Mouse (Mus musculus) CH12.LX (cell line): ENCODE results near the gene Ptcd2. TPM values are rescaled to one million over a fixed set of nuclear protein-coding genes. Genes with fewer than 3 reads are reported as not detected.

Experiments used
- DNase-seq: peaks from one replicate; pipeline ENCODE4 v3.0.0-alpha.2; 2013; ENCODE audit errors: extremely low read depth
- H3K27ac ChIP-seq: 2 replicates; pipeline ENCODE4 v1.5.1; 2012; ENCODE audit warnings: low read depth, mild to moderate bottlenecking, control low read depth, moderate library complexity; ENCODE audit not compliant: insufficient read depth
- H3K27me3 ChIP-seq: replicated peaks from 2 replicates; pipeline ENCODE3; 2012; ENCODE audit warnings: inconsistent platforms
- H3K36me3 ChIP-seq, 2 experiments: replicated peaks in 1 of 2; 2 replicates each; pipeline versions ENCODE3 to v1.6.1; 2012; ENCODE audit warnings: inconsistent platforms in 1 of 2, low read length in 1 of 2, mild to moderate bottlenecking in 1 of 2, mixed read lengths in 1 of 2, moderate library complexity in 1 of 2; ENCODE audit not compliant: control insufficient read depth in 1 of 2, insufficient read depth in 1 of 2
- H3K4me1 ChIP-seq, 2 experiments: 2 replicates each; pipeline ENCODE4 v1.6.1; 2012; ENCODE audit warnings: inconsistent platforms in 1 of 2, moderate library complexity in 1 of 2; ENCODE audit not compliant: insufficient read depth in 2 of 2, control insufficient read depth in 1 of 2
- H3K4me2 ChIP-seq: 2 replicates; pipeline ENCODE4 v1.6.1; 2012; ENCODE audit warnings: low read depth, mild to moderate bottlenecking, control low read depth; ENCODE audit not compliant: poor library complexity, insufficient read depth, severe bottlenecking
- H3K4me3 ChIP-seq, 3 experiments: fragments of 150-350 bp in 1 of 3; sonication (generic) in 1 of 3; replicated peaks in 1 of 3; 2 replicates each; pipeline versions ENCODE3 to v1.5.1; 2011 to 2012; ENCODE audit warnings: low read depth in 2 of 3, low read length in 2 of 3, mild to moderate bottlenecking in 2 of 3, moderate library complexity in 2 of 3, control low read depth in 1 of 3, improper control_type of control experiment in 1 of 3, inconsistent platforms in 1 of 3, mixed read lengths in 1 of 3; ENCODE audit not compliant: poor library complexity in 1 of 3
- H3K79me2 ChIP-seq: replicated peaks from 2 replicates; pipeline ENCODE4 v1.6.1; 2012; ENCODE audit warnings: mild to moderate bottlenecking, moderate library complexity; ENCODE audit not compliant: control insufficient read depth, poor library complexity, insufficient read depth, severe bottlenecking; ENCODE audit errors: extremely low read depth
- H3K9ac ChIP-seq: 2 replicates; pipeline ENCODE4 v1.6.1; 2012; ENCODE audit warnings: low read depth, mild to moderate bottlenecking, control low read depth, moderate library complexity; ENCODE audit not compliant: insufficient read depth
- H3K9me3 ChIP-seq: replicated peaks from 2 replicates; pipeline ENCODE3; 2012; ENCODE audit warnings: low read length, inconsistent platforms, mixed read lengths
- BHLHE40 ChIP-seq: IDR thresholded peaks from 2 replicates; pipeline ENCODE4 v1.6.1; 2011; ENCODE audit warnings: mild to moderate bottlenecking, low read depth, low read length, improper control_type of control experiment
- CHD1 ChIP-seq: IDR thresholded peaks from 2 replicates; pipeline ENCODE4 v1.6.1; 2012; ENCODE audit warnings: low read depth, low read length, improper control_type of control experiment, inconsistent platforms
- CHD2 ChIP-seq: IDR thresholded peaks from 2 replicates; pipeline ENCODE4 v1.6.1; 2011; ENCODE audit warnings: low read length, improper control_type of control experiment
- CTCF ChIP-seq, 2 experiments: IDR thresholded peaks in 1 of 2; conservative IDR thresholded peaks in 1 of 2; 2 replicates each; pipeline ENCODE4 v1.5.1; 2011 to 2012; ENCODE audit warnings: low read depth in 2 of 2, low read length in 2 of 2, improper control_type of control experiment in 1 of 2, inconsistent platforms in 1 of 2, mild to moderate bottlenecking in 1 of 2, moderate library complexity in 1 of 2
- E2F4 ChIP-seq: IDR thresholded peaks from 2 replicates; pipeline ENCODE4 v1.6.1; 2011; ENCODE audit warnings: low read depth, low read length, improper control_type of control experiment; ENCODE audit not compliant: insufficient replicate concordance
- ELF1 ChIP-seq: IDR thresholded peaks from 2 replicates; pipeline ENCODE4 v1.6.1; 2014; ENCODE audit warnings: low read depth, mild to moderate bottlenecking, inconsistent platforms, low read length, improper control_type of control experiment
- EP300 ChIP-seq: IDR thresholded peaks from 2 replicates; pipeline ENCODE4 v1.6.1; 2011; ENCODE audit warnings: low read length, improper control_type of control experiment
- ETS1 ChIP-seq: conservative IDR thresholded peaks from 2 replicates; pipeline ENCODE4 v1.6.1; 2012; ENCODE audit warnings: low read depth, mild to moderate bottlenecking, inconsistent platforms, low read length, improper control_type of control experiment, moderate library complexity
- GABPA ChIP-seq: IDR thresholded peaks from 2 replicates; pipeline ENCODE4 v1.6.1; 2012; ENCODE audit warnings: low read depth, low read length, improper control_type of control experiment, inconsistent platforms; ENCODE audit not compliant: insufficient replicate concordance
- HCFC1 ChIP-seq: IDR thresholded peaks from 2 replicates; pipeline ENCODE4 v1.6.1; 2012; ENCODE audit warnings: low read depth, mild to moderate bottlenecking, inconsistent platforms, low read length, improper control_type of control experiment
- IRF4 ChIP-seq: IDR thresholded peaks from 2 replicates; pipeline ENCODE4 v1.6.1; 2014; ENCODE audit warnings: low read depth, mild to moderate bottlenecking, inconsistent platforms, low read length, improper control_type of control experiment
- JUN ChIP-seq: IDR thresholded peaks from 2 replicates; pipeline ENCODE4 v1.6.1; 2011; ENCODE audit warnings: low read depth, mild to moderate bottlenecking, low read length, improper control_type of control experiment, moderate library complexity; ENCODE audit not compliant: insufficient read depth
- JUND ChIP-seq: conservative IDR thresholded peaks from 2 replicates; pipeline ENCODE4 v1.6.1; 2011; ENCODE audit warnings: low read depth, low read length, improper control_type of control experiment
- KAT2A ChIP-seq: IDR thresholded peaks from 2 replicates; pipeline ENCODE4 v1.6.1; 2012; ENCODE audit warnings: low read length, improper control_type of control experiment, inconsistent platforms; ENCODE audit not compliant: insufficient replicate concordance
- MAFK ChIP-seq: IDR thresholded peaks from 2 replicates; pipeline ENCODE4 v1.6.1; 2011; ENCODE audit warnings: low read length, improper control_type of control experiment; ENCODE audit not compliant: insufficient replicate concordance
- MAX ChIP-seq: IDR thresholded peaks from 2 replicates; pipeline ENCODE4 v1.6.1; 2011; ENCODE audit warnings: low read length, improper control_type of control experiment
- MAZ ChIP-seq: IDR thresholded peaks from 2 replicates; pipeline ENCODE4 v1.6.1; 2012; ENCODE audit warnings: low read depth, mild to moderate bottlenecking, inconsistent platforms, low read length, improper control_type of control experiment, moderate library complexity
- MEF2A ChIP-seq: IDR thresholded peaks from 2 replicates; pipeline ENCODE4 v1.6.1; 2014; ENCODE audit warnings: low read depth, mild to moderate bottlenecking, inconsistent platforms, low read length, improper control_type of control experiment, borderline replicate concordance
- MXI1 ChIP-seq: IDR thresholded peaks from 2 replicates; pipeline ENCODE4 v1.6.1; 2011; ENCODE audit warnings: mild to moderate bottlenecking, low read depth, low read length, improper control_type of control experiment
- MYC ChIP-seq: IDR thresholded peaks from 2 replicates; pipeline ENCODE4 v1.6.1; 2011; ENCODE audit warnings: low read depth, mild to moderate bottlenecking, improper control_type of control experiment, low read length
- NELFE ChIP-seq: IDR thresholded peaks from 2 replicates; pipeline ENCODE4 v1.6.1; 2011; ENCODE audit warnings: low read depth, low read length, improper control_type of control experiment
- NRF1 ChIP-seq: IDR thresholded peaks from 2 replicates; pipeline ENCODE4 v1.6.1; 2014; ENCODE audit warnings: low read depth, mild to moderate bottlenecking, inconsistent platforms, low read length, improper control_type of control experiment, moderate library complexity
- PAX5 ChIP-seq: IDR thresholded peaks from 2 replicates; pipeline ENCODE4 v1.6.1; 2012; ENCODE audit warnings: low read length, inconsistent platforms, mixed read lengths
- POLR2A ChIP-seq: IDR thresholded peaks from 2 replicates; pipeline ENCODE4 v1.6.1; 2011; ENCODE audit warnings: low read depth, mild to moderate bottlenecking, improper control_type of control experiment, low read length
- POLR2AphosphoS2 ChIP-seq: IDR thresholded peaks from 2 replicates; pipeline ENCODE4 v1.6.1; 2011; ENCODE audit warnings: low read depth, low read length, improper control_type of control experiment
- RAD21 ChIP-seq: IDR thresholded peaks from 2 replicates; pipeline ENCODE4 v1.6.1; 2011; ENCODE audit warnings: low read depth, mild to moderate bottlenecking, low read length, improper control_type of control experiment, moderate library complexity
- RCOR1 ChIP-seq: conservative IDR thresholded peaks from 2 replicates; pipeline ENCODE4 v1.6.1; 2012; ENCODE audit warnings: low read depth, mild to moderate bottlenecking, inconsistent platforms, low read length, improper control_type of control experiment
- SIN3A ChIP-seq: IDR thresholded peaks from 2 replicates; pipeline ENCODE4 v1.6.1; 2012; ENCODE audit warnings: low read length, improper control_type of control experiment, inconsistent platforms
- SMC3 ChIP-seq: IDR thresholded peaks from 2 replicates; pipeline ENCODE4 v1.6.1; 2011; ENCODE audit warnings: low read depth, low read length, improper control_type of control experiment
- TBP ChIP-seq: conservative IDR thresholded peaks from 2 replicates; pipeline ENCODE4 v1.6.1; 2011; ENCODE audit warnings: low read depth, low read length, improper control_type of control experiment
- TCF12 ChIP-seq: IDR thresholded peaks from 2 replicates; pipeline ENCODE4 v1.6.1; 2014; ENCODE audit warnings: low read depth, mild to moderate bottlenecking, inconsistent platforms, low read length, improper control_type of control experiment
- UBTF ChIP-seq: IDR thresholded peaks from 2 replicates; pipeline ENCODE4 v1.6.1; 2012; ENCODE audit warnings: low read depth, mild to moderate bottlenecking, inconsistent platforms, low read length, improper control_type of control experiment, moderate library complexity
- USF1 ChIP-seq: IDR thresholded peaks from 2 replicates; pipeline ENCODE4 v1.6.1; 2014; ENCODE audit warnings: low read depth, mild to moderate bottlenecking, inconsistent platforms, low read length, improper control_type of control experiment
- USF2 ChIP-seq: conservative IDR thresholded peaks from 2 replicates; pipeline ENCODE4 v1.6.1; 2011; ENCODE audit warnings: low read depth, low read length, improper control_type of control experiment
- ZC3H11A ChIP-seq: IDR thresholded peaks from 2 replicates; pipeline ENCODE4 v1.6.1; 2012; ENCODE audit warnings: low read depth, mild to moderate bottlenecking, inconsistent platforms, low read length, improper control_type of control experiment
- ZKSCAN1 ChIP-seq: IDR thresholded peaks from 2 replicates; pipeline ENCODE4 v1.6.1; 2012; ENCODE audit warnings: low read depth, inconsistent platforms, low read length, improper control_type of control experiment, borderline replicate concordance
- ZMIZ1 ChIP-seq: IDR thresholded peaks from 2 replicates; pipeline ENCODE4 v1.6.1; 2012; ENCODE audit warnings: low read depth, mild to moderate bottlenecking, inconsistent platforms, low read length, improper control_type of control experiment
- ZNF384 ChIP-seq: IDR thresholded peaks from 2 replicates; pipeline ENCODE4 v1.6.1; 2012; ENCODE audit warnings: low read depth, low read length, improper control_type of control experiment, inconsistent platforms
- dilution Hi-C: fragments of 300-500 bp; cut with MboI; formaldehyde crosslinking; loops from 2 replicates; pipeline ENCODE4 v1.14.3; 2020; ENCODE audit warnings: low sequenced_read_pairs; ENCODE audit not compliant: extremely low pct_unique_long_range_greater_than_20kb, extremely low pct_ligation_motif_present
- in situ Hi-C: fragments of 300-500 bp; cut with MboI; formaldehyde crosslinking; loops from 3 replicates; pipeline ENCODE4 v1.14.3; 2019; ENCODE audit warnings: low sequenced_read_pairs, low pct_ligation_motif_present, low pct_unique_long_range_greater_than_20kb, mixed read lengths
- polyA plus RNA-seq: library from polyadenylated mRNA; unstranded; fragments of >175 nt; gene quantifications from 2 replicates; pipeline ENCODE4 v1.2.1, GENCODE M21; 2012; ENCODE audit warnings: low read depth; ENCODE audit not compliant: insufficient read length
- total RNA-seq, 2 experiments: library from RNA; depleted of rRNA; stranded (reverse); fragments of 300-350 nt in 1 of 2; fragments of >200 nt in 1 of 2; gene quantifications; 2 replicates each; pipeline ENCODE4 v1.2.3; 2012 to 2014

Gene Ptcd2
- total and polyA plus RNA-seq, 3 experiments: 32.4 to 92.9 (median 52.2) TPM

DNA sequence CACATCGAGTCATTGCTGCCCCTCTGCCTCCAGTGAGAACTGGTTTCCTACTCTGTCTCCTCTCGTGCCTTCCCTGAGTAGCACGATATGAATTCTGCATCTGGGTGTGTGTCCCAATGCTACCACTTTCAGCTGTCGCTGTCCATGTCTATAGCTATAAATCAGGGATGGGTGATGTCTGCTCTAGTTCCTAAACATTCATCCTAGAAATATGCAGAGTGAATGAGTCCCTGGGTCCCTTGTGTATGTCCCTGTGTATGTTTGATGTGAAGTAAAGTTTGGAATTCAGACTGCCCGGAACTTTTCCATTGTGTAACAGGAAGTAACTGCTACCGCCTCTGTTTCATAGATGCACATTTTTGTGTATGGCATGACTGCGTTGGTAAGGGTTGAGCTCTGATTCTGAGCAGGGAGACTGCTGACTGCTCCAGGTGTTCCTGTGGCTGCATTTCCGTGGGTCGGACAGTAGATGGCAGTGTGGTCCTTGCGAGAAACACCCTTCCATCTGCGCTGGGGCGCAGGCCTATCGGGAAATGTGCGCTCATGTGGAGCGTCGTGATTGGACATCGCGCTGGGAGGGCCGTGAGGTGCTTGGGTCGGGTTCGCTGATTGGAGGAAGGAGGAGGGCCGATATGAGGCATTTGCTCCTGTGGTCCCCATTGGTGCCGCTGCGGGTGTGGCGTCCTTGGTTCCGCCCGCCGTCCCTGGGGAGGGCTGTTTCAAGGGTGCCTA is 8.4 kb upstream of the Ptcd2 start:
- no peak overlapping the region for H3K9ac ChIP-seq
- H3K9me3 ChIP-seq: no peaks in the 10 kb centered on the region
- H3K4me2 ChIP-seq: peak overlapping the region; percentile 85
- no peak overlapping the region for H3K27ac ChIP-seq
- peak; percentile 63 for TF ChIP-seq HCFC1
- no peak for TF ChIP-seq POLR2AphosphoS2
- TF ChIP-seq CHD2: peak; percentile 81
- TF ChIP-seq USF2: no peak
- TF ChIP-seq ZMIZ1: 0 out of 2 replicates have a peak, but pooled peaks have one; percentile 39
- 0 out of 2 replicates have a peak, but pooled peaks have one; percentile 41 for TF ChIP-seq NELFE
- peak; percentile 71 for TF ChIP-seq NRF1
- TF ChIP-seq MAFK: no peak
- TF ChIP-seq SMC3: peak; percentile 59
- peak; percentile 66 for TF ChIP-seq MXI1
- no peak for TF ChIP-seq UBTF
- no peak for TF ChIP-seq USF1
- TF ChIP-seq TBP: 0 out of 2 replicates have a peak, but pooled peaks have one; percentile 25
- TF ChIP-seq PAX5: no peak
- TF ChIP-seq SIN3A: peak; percentile 90
- TF ChIP-seq MAZ: peak; percentile 76; the same call in 1 of the 2 replicates
- no peak for TF ChIP-seq GABPA
- TF ChIP-seq MYC: peak; percentile 87
- peak; percentile 57; the same call in 1 of the 2 replicates for TF ChIP-seq MEF2A
- no peak for TF ChIP-seq ETS1
- peak; percentile 78 for TF ChIP-seq ELF1
- TF ChIP-seq E2F4: no peak; the same call in 1 of the 2 replicates
- TF ChIP-seq CTCF (conservative IDR thresholded peaks at IDR 0.05 in 1 of 2, IDR thresholded peaks at IDR 0.05 in 1 of 2; ENCODE audit: low read depth in 2 of 2, low read length in 2 of 2): peak; percentile 87 to 90; a peak in 3 of 4 replicates
- TF ChIP-seq ZNF384: no peak
- peak; percentile 82 for TF ChIP-seq RAD21
- TF ChIP-seq TCF12: no peak
- no peak for TF ChIP-seq POLR2A
- no peak for TF ChIP-seq ZKSCAN1
- TF ChIP-seq JUN: no peak
- 0 out of 2 replicates have a peak, but pooled peaks have one; percentile 28 for TF ChIP-seq KAT2A
- no peak for TF ChIP-seq CHD1
- peak; percentile 89 for TF ChIP-seq MAX
- no peak for TF ChIP-seq IRF4
- TF ChIP-seq RCOR1: 0 out of 2 replicates have a peak, but pooled peaks have one; percentile 30
- no peak for TF ChIP-seq JUND
- no peak for TF ChIP-seq BHLHE40
- no peak for TF ChIP-seq ZC3H11A
- TF ChIP-seq EP300: no peak
- TF ChIP-seq, all 38 proteins: peak for 18
- Histone ChIP-seq H3K36me3 (peaks cover 39 to 66% of the 10 kb centered on the region in 2 experiments), H3K79me2 (peaks cover 29% of the 10 kb centered on the region), H3K27me3 (no peaks in the 10 kb centered on the region), H3K4me1 (peaks cover 5 to 50% of the 10 kb centered on the region in 2 experiments), H3K4me3 (peak overlapping the region; percentile 36 to 54 (median 37))
- in situ Hi-C loops: no loop called here
- dilution Hi-C loops: no loop called here
- peak; percentile 98 for DNase-seq
